Mouse (Mus musculus): Measurements from ENCODE around the gene Vps53. TPM values are rescaled to one million over a fixed set of nuclear protein-coding genes. Genes with fewer than 3 reads are reported as not detected.

Vps53 gene
- polyA plus RNA-seq, 1 experiment from 2014 or later: 30.8 TPM

DNA sequence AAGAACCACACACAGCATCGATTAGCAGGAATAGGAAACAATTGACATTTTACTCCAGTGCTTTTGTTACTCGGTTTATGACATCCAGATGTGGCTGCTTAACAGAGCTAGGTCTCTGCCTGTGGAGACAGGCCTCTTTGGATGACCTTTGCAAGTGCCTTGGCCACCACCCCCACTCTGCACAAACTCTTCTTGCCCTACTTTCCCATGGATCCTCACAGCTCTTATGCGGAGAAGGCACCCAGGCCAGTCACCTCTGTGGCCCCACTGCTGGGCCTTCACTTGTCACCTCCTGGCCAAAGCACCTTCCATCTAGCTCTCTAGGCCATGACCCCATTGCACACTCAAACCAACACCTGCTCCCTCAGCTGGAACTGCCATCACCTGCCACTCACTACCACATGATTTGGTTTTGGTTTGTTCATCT is 95.5 kb downstream of the Vps53 start:
- no peak overlapping the region for H3K27ac ChIP-seq (ENCODE audit: low read depth, low read length)
- H3K9ac ChIP-seq (ENCODE audit: low read depth, low read length): no peak overlapping the region
- H3K4me3 ChIP-seq (ENCODE audit: low read depth, low read length): no peak overlapping the region
- no peaks in the 10 kb centered on the region for H3K4me1 ChIP-seq (replicated peaks; ENCODE audit: control insufficient read depth, insufficient read depth, low read length)
- no peak overlapping the region for H3K4me2 ChIP-seq
- no peaks in the 10 kb centered on the region for H3K9me3 ChIP-seq (ENCODE audit: control insufficient read depth, low read length)
- ATAC-seq (replicated peaks; ENCODE audit: low FRiP score) (no peak), DNase-seq (ENCODE audit: low spot score) (no peak)
- peaks cover 13% of the 10 kb centered on the region; the same call in 1 of the 2 replicates for H3K36me3 ChIP-seq (ENCODE audit: control insufficient read depth, insufficient read depth, low read length)
- H3K27me3 ChIP-seq (replicated peaks; ENCODE audit: control insufficient read depth, insufficient read depth, low read length): no peaks in the 10 kb centered on the region
- 80% methylated on average over 3 of the region's 3 CpGs for WGBS

DNA sequence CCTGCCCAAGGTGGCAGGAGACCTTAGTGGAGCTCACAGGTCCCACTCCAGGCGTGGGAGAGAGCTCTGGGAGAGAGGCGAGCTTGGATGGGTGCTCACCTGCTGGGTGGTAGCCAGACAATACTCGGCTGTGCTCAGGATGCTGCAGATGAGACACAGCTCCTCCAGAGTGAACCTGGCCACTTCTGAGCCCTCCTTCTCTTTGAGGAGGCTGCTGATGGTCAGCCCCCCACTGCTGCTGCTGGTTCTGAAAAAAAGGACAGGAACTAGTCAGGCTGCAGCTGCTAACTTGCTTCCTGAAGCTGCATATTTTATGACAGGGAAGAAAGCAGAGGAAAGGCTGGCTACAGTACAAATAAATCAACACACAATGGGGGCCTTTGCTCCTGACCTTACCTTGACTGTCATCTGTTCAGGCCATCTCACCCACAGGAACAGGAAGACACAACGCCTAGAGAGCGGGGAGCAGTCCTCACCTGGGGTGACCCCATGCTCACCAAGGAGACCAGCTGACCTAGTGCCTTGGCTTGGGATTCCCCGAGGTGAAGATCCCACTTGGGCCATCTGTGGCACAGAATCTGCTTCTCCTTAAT is 98.3 kb downstream of the Vps53 start:
- no peaks in the 10 kb centered on the region for H3K4me1 ChIP-seq (replicated peaks; ENCODE audit: control insufficient read depth, insufficient read depth, low read length)
- no peak overlapping the region for H3K4me3 ChIP-seq (ENCODE audit: low read depth, low read length)
- H3K27ac ChIP-seq (ENCODE audit: low read depth, low read length): no peak overlapping the region
- H3K27me3 ChIP-seq (replicated peaks; ENCODE audit: control insufficient read depth, insufficient read depth, low read length): no peaks in the 10 kb centered on the region
- WGBS: 84% methylated on average over 6 of the region's 6 CpGs
- H3K9me3 ChIP-seq (ENCODE audit: control insufficient read depth, low read length): no peaks in the 10 kb centered on the region
- DNase-seq (ENCODE audit: low spot score) (no peak), ATAC-seq (replicated peaks; ENCODE audit: low FRiP score) (no peak)
- H3K36me3 ChIP-seq (ENCODE audit: control insufficient read depth, insufficient read depth, low read length): peaks cover 10% of the 10 kb centered on the region; the same call in 1 of the 2 replicates
- H3K4me2 ChIP-seq: no peak overlapping the region
- H3K9ac ChIP-seq (ENCODE audit: low read depth, low read length): no peak overlapping the region

DNA sequence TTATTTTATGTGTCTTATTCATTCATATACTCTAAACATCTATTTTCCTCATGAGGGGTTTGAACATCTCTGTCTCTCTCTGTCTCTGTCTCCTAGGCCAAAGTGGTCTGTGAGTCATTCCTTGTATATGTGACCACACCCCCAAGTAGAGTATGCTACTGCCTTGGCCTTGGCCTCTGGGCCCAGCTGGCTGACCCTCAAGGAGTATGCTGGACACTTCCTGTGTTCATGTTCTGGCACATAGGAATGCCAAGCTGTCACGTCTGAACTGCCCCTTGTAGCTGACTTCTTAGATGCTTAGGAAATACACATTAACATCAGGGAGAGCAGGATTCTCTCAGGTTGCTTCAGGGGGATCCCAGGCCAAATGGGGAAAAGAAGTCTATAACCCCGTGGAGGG is 99.2 kb downstream of the Vps53 start:
- ATAC-seq (replicated peaks; ENCODE audit: low FRiP score): no peak
- Histone ChIP-seq H3K4me2 (no peak overlapping the region), H3K27me3 (replicated peaks; ENCODE audit: control insufficient read depth, insufficient read depth, low read length) (no peaks in the 10 kb centered on the region), H3K36me3 (ENCODE audit: control insufficient read depth, insufficient read depth, low read length) (peaks cover 10% of the 10 kb centered on the region; the same call in 1 of the 2 replicates), H3K27ac (ENCODE audit: low read depth, low read length) (no peak overlapping the region), H3K4me1 (replicated peaks; ENCODE audit: control insufficient read depth, insufficient read depth, low read length) (no peaks in the 10 kb centered on the region), H3K9ac (ENCODE audit: low read depth, low read length) (no peak overlapping the region), H3K9me3 (ENCODE audit: control insufficient read depth, low read length) (no peaks in the 10 kb centered on the region), H3K4me3 (ENCODE audit: low read depth, low read length) (no peak overlapping the region)
- WGBS: 69% methylated on average over 2 of the region's 2 CpGs
- no peak for DNase-seq (ENCODE audit: low spot score)

DNA sequence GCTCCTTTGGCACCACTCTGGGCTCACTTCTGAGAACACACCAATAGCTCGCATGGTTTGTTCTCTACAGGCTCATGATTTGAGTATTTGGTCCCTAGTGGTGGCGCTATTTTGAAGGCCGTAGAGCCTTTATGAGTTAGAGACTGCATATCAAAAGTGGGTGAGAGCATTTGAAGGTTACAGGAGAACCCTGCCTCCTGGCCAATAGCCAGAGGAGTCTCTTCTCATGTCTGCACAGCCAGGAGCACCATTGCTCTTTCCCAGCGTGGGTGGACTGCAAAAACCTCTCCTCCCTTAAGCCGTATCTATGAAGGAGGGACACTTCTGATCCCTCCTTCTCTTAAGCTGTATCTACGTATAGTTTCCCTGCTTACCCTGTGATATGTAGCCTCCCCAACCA is 102.1 kb downstream of the Vps53 start:
- no peaks in the 10 kb centered on the region for H3K9me3 ChIP-seq (ENCODE audit: control insufficient read depth, low read length)
- H3K4me3 ChIP-seq (ENCODE audit: low read depth, low read length): no peak overlapping the region
- ATAC-seq (replicated peaks; ENCODE audit: low FRiP score): no peak
- no peak overlapping the region for H3K9ac ChIP-seq (ENCODE audit: low read depth, low read length)
- no peak overlapping the region for H3K27ac ChIP-seq (ENCODE audit: low read depth, low read length)
- H3K4me1 ChIP-seq (replicated peaks; ENCODE audit: control insufficient read depth, insufficient read depth, low read length): no peaks in the 10 kb centered on the region
- DNase-seq (ENCODE audit: low spot score): no peak
- H3K36me3 ChIP-seq (ENCODE audit: control insufficient read depth, insufficient read depth, low read length): peaks cover 11% of the 10 kb centered on the region
- H3K4me2 ChIP-seq: no peak overlapping the region
- WGBS: 84% methylated on average over 6 of the region's 6 CpGs
- no peaks in the 10 kb centered on the region for H3K27me3 ChIP-seq (replicated peaks; ENCODE audit: control insufficient read depth, insufficient read depth, low read length)

DNA sequence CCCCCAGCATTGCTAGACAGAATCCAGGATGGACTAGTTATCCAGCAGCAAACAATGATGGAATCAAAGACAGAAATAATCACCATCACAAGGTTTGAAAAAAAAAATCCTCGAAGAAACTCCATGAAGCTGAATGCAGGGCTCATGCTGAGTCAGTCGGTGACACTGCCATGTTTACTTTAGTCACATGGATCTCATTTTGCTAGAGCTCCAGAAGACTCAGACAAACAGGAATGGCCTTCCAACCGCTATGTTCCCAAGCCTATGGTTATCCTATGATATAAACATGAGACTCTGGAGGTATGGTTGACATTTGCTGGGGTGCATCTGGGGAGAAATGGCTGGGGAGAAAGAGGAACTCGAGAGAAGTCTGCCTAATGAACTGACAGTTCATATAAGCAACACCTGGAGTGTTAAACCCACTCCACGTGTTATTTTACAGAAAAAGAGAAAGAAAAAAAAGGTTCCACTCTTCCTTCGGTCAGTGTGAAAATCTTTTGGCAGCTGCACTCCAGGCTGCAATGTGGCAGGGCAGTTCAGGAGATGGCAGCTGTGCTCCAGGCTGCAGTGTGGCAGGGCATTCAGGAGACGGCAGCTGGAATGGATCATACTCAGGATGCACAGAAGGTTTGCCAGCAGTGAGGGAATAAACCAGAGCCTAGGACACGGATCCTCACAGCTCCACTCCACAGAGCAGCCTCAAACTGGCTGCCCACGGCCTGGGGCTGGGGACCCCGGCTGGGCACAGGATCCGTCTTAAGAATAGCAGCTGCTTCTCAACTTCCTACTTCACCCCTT is 105.0 kb downstream of the Vps53 start:
- 78% methylated on average over 11 of the region's 11 CpGs for WGBS
- Histone ChIP-seq H3K36me3 (ENCODE audit: control insufficient read depth, insufficient read depth, low read length) (peaks cover 3% of the 10 kb centered on the region), H3K27ac (ENCODE audit: low read depth, low read length) (no peak overlapping the region), H3K9ac (ENCODE audit: low read depth, low read length) (no peak overlapping the region), H3K9me3 (ENCODE audit: control insufficient read depth, low read length) (no peaks in the 10 kb centered on the region), H3K27me3 (replicated peaks; ENCODE audit: control insufficient read depth, insufficient read depth, low read length) (no peaks in the 10 kb centered on the region), H3K4me2 (no peak overlapping the region), H3K4me1 (replicated peaks; ENCODE audit: control insufficient read depth, insufficient read depth, low read length) (no peaks in the 10 kb centered on the region), H3K4me3 (ENCODE audit: low read depth, low read length) (no peak overlapping the region)
- DNase-seq (ENCODE audit: low spot score): no peak
- no peak for ATAC-seq (replicated peaks; ENCODE audit: low FRiP score)

DNA sequence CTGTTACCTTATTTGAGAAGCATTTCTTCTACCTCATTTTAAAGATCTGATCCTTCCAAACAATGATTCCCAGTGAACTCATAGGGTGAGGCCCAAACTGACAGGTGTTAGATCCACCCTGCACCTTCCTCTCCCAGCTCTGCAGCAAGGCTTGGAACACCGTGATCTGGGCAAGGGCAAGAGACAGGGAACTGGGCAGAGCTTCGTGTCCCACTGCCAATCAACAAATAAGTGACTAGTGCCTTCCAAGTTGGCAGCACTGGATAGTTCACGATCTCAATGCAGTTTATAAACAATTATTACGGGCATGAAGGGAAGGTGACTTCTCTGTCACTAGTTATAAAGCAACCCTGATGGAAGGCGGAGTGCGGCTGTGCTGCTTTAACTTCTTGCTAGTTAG is 109.6 kb downstream of the Vps53 start:
- ATAC-seq (replicated peaks; ENCODE audit: low FRiP score): no peak
- H3K27ac ChIP-seq (ENCODE audit: low read depth, low read length): no peak overlapping the region
- 91% methylated on average over 6 of the region's 6 CpGs for WGBS

DNA sequence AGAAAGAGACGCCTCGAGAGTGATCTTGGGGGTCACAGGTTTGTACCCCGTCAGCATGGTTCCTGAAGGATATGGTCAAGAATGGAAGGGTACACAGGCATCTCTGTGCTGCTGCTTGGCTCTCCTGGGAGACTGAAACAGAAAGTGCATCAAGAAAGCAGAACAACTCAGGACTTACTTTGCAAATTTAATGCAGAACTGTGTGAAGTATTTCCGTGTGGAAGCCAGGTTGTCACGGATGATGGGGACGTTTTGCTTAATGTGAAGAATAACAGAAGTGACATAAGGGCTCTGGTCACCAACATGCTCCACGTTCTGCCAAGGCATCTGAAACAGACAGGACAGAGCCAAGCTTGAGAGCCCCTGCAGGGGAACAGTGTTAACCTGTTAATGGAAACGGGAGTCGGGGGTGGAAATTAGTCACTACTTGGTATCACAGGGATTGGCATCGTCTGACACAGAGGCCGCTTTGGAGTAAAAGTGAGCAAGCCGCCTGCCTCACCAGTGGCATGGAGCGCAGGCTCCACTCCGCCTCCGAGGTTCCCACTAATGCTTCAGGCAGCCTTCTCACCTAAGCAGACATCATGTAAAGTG is 112.8 kb downstream of the Vps53 start:
- 87% methylated on average over 15 of the region's 15 CpGs for whole genome bisulfite sequencing
- no peak overlapping the region for H3K4me2 ChIP-seq
- no peaks in the 10 kb centered on the region for H3K27me3 ChIP-seq (replicated peaks; ENCODE audit: control insufficient read depth, insufficient read depth, low read length)
- H3K9ac ChIP-seq (ENCODE audit: low read depth, low read length): no peak overlapping the region
- H3K27ac ChIP-seq (ENCODE audit: low read depth, low read length): no peak overlapping the region
- H3K9me3 ChIP-seq (ENCODE audit: control insufficient read depth, low read length): no peaks in the 10 kb centered on the region
- no peaks in the 10 kb centered on the region for H3K4me1 ChIP-seq (replicated peaks; ENCODE audit: control insufficient read depth, insufficient read depth, low read length)
- ATAC-seq (replicated peaks; ENCODE audit: low FRiP score): no peak
- no peaks in the 10 kb centered on the region for H3K36me3 ChIP-seq (ENCODE audit: control insufficient read depth, insufficient read depth, low read length)
- DNase-seq (ENCODE audit: low spot score): no peak
- H3K4me3 ChIP-seq (ENCODE audit: low read depth, low read length): no peak overlapping the region

More for the DNA sequence above, 109.6 kb downstream of the Vps53 start:
- H3K27me3 ChIP-seq (replicated peaks; ENCODE audit: control insufficient read depth, insufficient read depth, low read length): no peaks in the 10 kb centered on the region
- peaks cover 3% of the 10 kb centered on the region; the same call in 1 of the 2 replicates for H3K36me3 ChIP-seq (ENCODE audit: control insufficient read depth, insufficient read depth, low read length)
- no peak overlapping the region for H3K4me2 ChIP-seq
- H3K4me1 ChIP-seq (replicated peaks; ENCODE audit: control insufficient read depth, insufficient read depth, low read length): no peaks in the 10 kb centered on the region
- no peak overlapping the region for H3K4me3 ChIP-seq (ENCODE audit: low read depth, low read length)
- H3K9ac ChIP-seq (ENCODE audit: low read depth, low read length): no peak overlapping the region
- DNase-seq (ENCODE audit: low spot score): no peak
- no peaks in the 10 kb centered on the region for H3K9me3 ChIP-seq (ENCODE audit: control insufficient read depth, low read length)

DNA sequence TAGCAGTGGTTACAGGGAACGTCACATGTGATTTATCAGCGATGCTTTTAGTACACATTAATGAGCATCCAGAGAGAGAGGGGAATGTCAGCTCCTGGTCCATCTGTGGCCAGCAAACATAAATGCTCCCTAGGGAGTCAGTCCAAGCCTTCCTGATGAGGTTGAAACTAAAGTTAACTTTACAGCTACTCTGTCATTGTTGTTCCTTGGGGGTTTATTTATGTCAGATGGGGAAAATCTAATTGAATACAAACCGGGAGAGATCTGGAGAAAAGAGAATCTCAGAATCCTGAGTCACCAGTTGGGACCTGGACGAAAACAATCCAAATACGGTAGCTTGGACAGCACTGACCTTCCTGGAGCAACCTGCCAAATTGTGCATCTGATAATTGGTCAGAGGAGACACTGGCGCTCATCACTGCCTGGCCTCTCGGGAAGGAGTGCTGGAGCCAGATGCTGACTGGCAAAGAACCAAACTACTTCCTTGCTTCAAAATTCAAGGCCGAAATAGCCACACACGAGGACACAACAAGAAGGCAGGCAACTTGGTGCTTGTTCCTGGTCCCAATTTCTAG is 113.8 kb downstream of the Vps53 start:
- Histone ChIP-seq H3K9me3 (ENCODE audit: control insufficient read depth, low read length) (no peaks in the 10 kb centered on the region), H3K27me3 (replicated peaks; ENCODE audit: control insufficient read depth, insufficient read depth, low read length) (no peaks in the 10 kb centered on the region), H3K4me3 (ENCODE audit: low read depth, low read length) (no peak overlapping the region), H3K36me3 (ENCODE audit: control insufficient read depth, insufficient read depth, low read length) (no peaks in the 10 kb centered on the region), H3K4me1 (replicated peaks; ENCODE audit: control insufficient read depth, insufficient read depth, low read length) (no peaks in the 10 kb centered on the region), H3K4me2 (no peak overlapping the region), H3K27ac (ENCODE audit: low read depth, low read length) (no peak overlapping the region), H3K9ac (ENCODE audit: low read depth, low read length) (no peak overlapping the region)
- DNase-seq (ENCODE audit: low spot score) (no peak), ATAC-seq (replicated peaks; ENCODE audit: low FRiP score) (no peak)
- WGBS: 86% methylated on average over 9 of the region's 9 CpGs

All from liver, embryonic 11.5 days (tissue).